8 mouse cellular contexts compared by ENCODE assay signal in the genomic region with DNA sequence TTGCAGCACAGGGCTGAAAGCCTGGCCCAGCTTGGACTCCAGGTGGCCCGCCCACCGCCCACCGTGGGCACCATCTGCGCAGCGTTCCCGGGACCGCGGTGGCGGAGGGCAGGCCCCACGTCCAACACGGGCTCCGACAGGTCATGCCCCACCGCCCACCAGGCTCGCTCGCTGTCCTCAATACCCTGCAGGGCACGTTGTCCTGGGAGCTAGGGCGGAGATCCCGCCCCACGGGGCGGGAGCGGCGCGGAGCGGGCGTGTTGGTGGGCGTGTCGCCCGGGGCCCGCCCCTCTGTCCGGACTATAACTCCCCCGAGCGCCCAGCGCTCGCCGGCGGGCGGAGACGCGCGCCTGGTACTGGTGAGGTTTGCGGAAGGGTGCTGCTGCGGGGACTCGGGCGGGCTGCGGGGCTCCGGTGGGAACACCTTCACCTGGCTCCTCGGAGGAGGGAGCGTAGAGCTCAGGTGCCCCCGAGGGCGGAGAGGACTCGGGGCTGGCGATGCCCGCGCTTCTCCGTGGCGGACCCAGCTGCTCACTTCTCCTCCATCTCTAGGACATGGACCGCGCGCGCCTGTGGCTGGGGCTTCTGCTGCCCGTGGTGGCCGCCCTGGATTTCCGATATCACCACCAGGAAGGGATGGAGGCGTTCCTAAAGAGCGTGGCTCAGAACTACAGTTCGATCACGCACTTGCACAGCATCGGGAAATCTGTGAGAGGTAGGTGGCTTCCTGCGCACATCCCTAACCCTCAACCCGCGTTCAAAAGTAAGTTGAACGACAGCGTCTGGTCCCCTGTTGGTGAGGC. TPM values are rescaled to one million over a fixed set of nuclear protein-coding genes. Genes with fewer than 3 reads are reported as not detected.
A peak's percentile ranks its signal among the peaks of the same experiment; 100 is the strongest.
DNase-seq lines count a peak whose midpoint lies in the region; ATAC-seq and TF ChIP-seq lines count a peak whose summit lies in the region.

Gene Cpm (plus strand): TSS at position 332 of the 803 bp plus-strand sequence.

- peak; percentile 64 to 79 for DNase-seq in urinary bladder, adult 18-20 months (ENCODE audit: low spot score in 2 of 2)
- DNase-seq in urinary bladder, postnatal 10 days (ENCODE audit: low spot score) = no peak
- peak; percentile 86 for DNase-seq in embryonic facial prominence, embryonic 14.5 days (ENCODE audit: low spot score)
- peak; percentile 24 to 35 (median 24) for DNase-seq in liver, embryonic 14.5 days (ENCODE audit: low read depth in 3 of 3, low spot score in 3 of 3)
- peak; percentile 85 for DNase-seq in neural tube, embryonic 10.5 days (ENCODE audit: extremely low spot score, low spot score)

- 0% methylated on average over 40 of the region's 73 CpGs for WGBS in embryonic facial prominence, embryonic 14.5 days
- under 1% methylated on average over 64 of the region's 73 CpGs for WGBS in heart, embryonic 12.5 days
- under 1% methylated on average over 73 of the region's 73 CpGs for WGBS in kidney, embryonic 15.5 days
- under 1% methylated on average over 63 of the region's 73 CpGs for WGBS in liver, embryonic 14.5 days (ENCODE audit: insufficient replicate concordance)
- under 1% methylated on average over 73 of the region's 73 CpGs for WGBS in stomach, embryonic 16.5 days

- peaks cover 41% of the 10 kb centered on the region for H3K27me3 ChIP-seq in embryonic facial prominence, embryonic 14.5 days (replicated peaks; ENCODE audit: control insufficient read depth, insufficient read depth, low read length)
- H3K27me3 ChIP-seq in heart, embryonic 12.5 days (replicated peaks) = peaks cover 51% of the 10 kb centered on the region
- peaks cover 21% of the 10 kb centered on the region for H3K27me3 ChIP-seq in kidney, embryonic 15.5 days
- peaks cover 39% of the 10 kb centered on the region for H3K27me3 ChIP-seq in liver, embryonic 14.5 days (ENCODE audit: control insufficient read depth, insufficient read depth, low read length)
- H3K27me3 ChIP-seq in stomach, embryonic 16.5 days (ENCODE audit: control insufficient read depth, insufficient read depth, low read length) = peaks cover 14% of the 10 kb centered on the region; the same call in 1 of the 2 replicates

- no peak for TF ChIP-seq EP300 in liver, embryonic 14.5 days (IDR thresholded peaks at IDR 0.05; ENCODE audit: low read depth)

- H3K36me3 ChIP-seq in embryonic facial prominence, embryonic 14.5 days (ENCODE audit: control insufficient read depth, insufficient read depth, low read length) = no peaks in the 10 kb centered on the region
- no peaks in the 10 kb centered on the region for H3K36me3 ChIP-seq in heart, embryonic 12.5 days
- no peaks in the 10 kb centered on the region for H3K36me3 ChIP-seq in kidney, embryonic 15.5 days
- H3K36me3 ChIP-seq in liver, embryonic 14.5 days (replicated peaks; ENCODE audit: control insufficient read depth, insufficient read depth, low read depth) = no peaks in the 10 kb centered on the region
- H3K36me3 ChIP-seq in stomach, embryonic 16.5 days (ENCODE audit: control insufficient read depth, insufficient read depth, low read length) = peaks cover 5% of the 10 kb centered on the region

- TF ChIP-seq CTCF in liver, embryonic 14.5 days (IDR thresholded peaks at IDR 0.05; ENCODE audit: low read depth) = no peak

- peak within 1 kb of the TSS; percentile 68 for H3K4me3 ChIP-seq in embryonic facial prominence, embryonic 14.5 days (ENCODE audit: low read depth, low read length)
- H3K4me3 ChIP-seq in heart, embryonic 12.5 days = peak within 1 kb of the TSS; percentile 59
- H3K4me3 ChIP-seq in kidney, embryonic 15.5 days (replicated peaks) = peak within 1 kb of the TSS; percentile 72
- H3K4me3 ChIP-seq in liver, embryonic 14.5 days (ENCODE audit: insufficient read depth in 1 of 2, low read depth in 2 of 2, low read length in 2 of 2) = peak within 1 kb of the TSS; percentile 48 to 52
- H3K4me3 ChIP-seq in stomach, embryonic 16.5 days (replicated peaks; ENCODE audit: low read length) = peak within 1 kb of the TSS; percentile 69

- peak within 1 kb of the TSS; percentile 95 for H3K4me2 ChIP-seq in embryonic facial prominence, embryonic 14.5 days (ENCODE audit: low read depth, low read length)
- peak within 1 kb of the TSS; percentile 97 for H3K4me2 ChIP-seq in heart, embryonic 12.5 days
- peak within 1 kb of the TSS; percentile 81 for H3K4me2 ChIP-seq in kidney, embryonic 15.5 days
- peak within 1 kb of the TSS; percentile 61 for H3K4me2 ChIP-seq in liver, embryonic 14.5 days (ENCODE audit: low read depth)
- H3K4me2 ChIP-seq in stomach, embryonic 16.5 days (ENCODE audit: low read depth, low read length) = peak within 1 kb of the TSS; percentile 96

- ATAC-seq in embryonic facial prominence, embryonic 14.5 days (ENCODE audit: low read depth) = peak; percentile 95
- peak; percentile 92 for ATAC-seq in heart, embryonic 12.5 days (ENCODE audit: insufficient number of reproducible peaks, low FRiP score)
- ATAC-seq in kidney, embryonic 15.5 days (replicated peaks; ENCODE audit: low FRiP score) = peak; percentile 97
- ATAC-seq in liver, embryonic 14.5 days (ENCODE audit: insufficient read depth) = peak; percentile 83
- ATAC-seq in stomach, embryonic 16.5 days (ENCODE audit: insufficient read depth, low FRiP score) = peak; percentile 97

- H3K4me1 ChIP-seq in embryonic facial prominence, embryonic 14.5 days (ENCODE audit: control insufficient read depth, insufficient read depth, low read length) = peaks cover 10% of the 10 kb centered on the region; the same call in 1 of the 2 replicates
- H3K4me1 ChIP-seq in heart, embryonic 12.5 days (replicated peaks) = peaks cover 3% of the 10 kb centered on the region; the same call in 1 of the 2 replicates
- peaks cover 34% of the 10 kb centered on the region for H3K4me1 ChIP-seq in kidney, embryonic 15.5 days
- H3K4me1 ChIP-seq in liver, embryonic 14.5 days (replicated peaks; ENCODE audit: control insufficient read depth in 2 of 2, insufficient read depth in 2 of 2, low read length in 1 of 2) = no peaks in the 10 kb centered on the region
- H3K4me1 ChIP-seq in stomach, embryonic 16.5 days (ENCODE audit: control insufficient read depth, insufficient read depth, low read length) = peaks cover 13% of the 10 kb centered on the region

- H3K27ac ChIP-seq in embryonic facial prominence, embryonic 14.5 days (replicated peaks; ENCODE audit: low read depth, low read length) = no peak within 1 kb of the TSS
- no peak within 1 kb of the TSS for H3K27ac ChIP-seq in heart, embryonic 12.5 days (ENCODE audit: poor library complexity, severe bottlenecking)
- H3K27ac ChIP-seq in kidney, embryonic 15.5 days = peak within 1 kb of the TSS; percentile 1; the same call in 1 of the 2 replicates
- H3K27ac ChIP-seq in liver, embryonic 14.5 days = no peak within 1 kb of the TSS
- H3K27ac ChIP-seq in stomach, embryonic 16.5 days (ENCODE audit: low read length) = no peak within 1 kb of the TSS

- peak within 1 kb of the TSS; percentile 61 for H3K9ac ChIP-seq in embryonic facial prominence, embryonic 14.5 days (ENCODE audit: low read depth, low read length)
- peak within 1 kb of the TSS; percentile 55 for H3K9ac ChIP-seq in heart, embryonic 12.5 days
- peak within 1 kb of the TSS; percentile 34 for H3K9ac ChIP-seq in kidney, embryonic 15.5 days
- no peak within 1 kb of the TSS for H3K9ac ChIP-seq in liver, embryonic 14.5 days (replicated peaks)
- peak within 1 kb of the TSS; percentile 79 for H3K9ac ChIP-seq in stomach, embryonic 16.5 days (ENCODE audit: low read length)

- no peaks in the 10 kb centered on the region for H3K9me3 ChIP-seq in embryonic facial prominence, embryonic 14.5 days (ENCODE audit: control insufficient read depth, low read length)
- no peaks in the 10 kb centered on the region for H3K9me3 ChIP-seq in heart, embryonic 12.5 days (replicated peaks)
- H3K9me3 ChIP-seq in kidney, embryonic 15.5 days (replicated peaks) = no peaks in the 10 kb centered on the region
- H3K9me3 ChIP-seq in liver, embryonic 14.5 days (ENCODE audit: control insufficient read depth, low read length) = no peaks in the 10 kb centered on the region
- no peaks in the 10 kb centered on the region for H3K9me3 ChIP-seq in stomach, embryonic 16.5 days (replicated peaks; ENCODE audit: control insufficient read depth, low read length)

RNA-seq across cellular contexts. Expression of gene Cpm, which starts in this region (rescaled TPM):
- polyA plus RNA-seq in embryonic facial prominence, embryonic 14.5 days (2014; fragmentation: Nextera tagmentation; extraction: Ambion mirVana) = 37.6 and 43.6 TPM in 2 replicates
- 1.5 and 2.5 TPM in 2 replicates for polyA plus RNA-seq in heart, embryonic 12.5 days (2016; fragmentation: Nextera tagmentation; extraction: Ambion mirVana)
- 31.3 and 31.5 TPM in 2 replicates for polyA plus RNA-seq in kidney, embryonic 15.5 days (2015; fragmentation: Nextera tagmentation; extraction: Ambion mirVana)
- polyA plus RNA-seq in liver, embryonic 14.5 days (2012; rRNA removed) = 3.9 and 4.0 TPM in 2 replicates
- 9.1 and 12.1 TPM in 2 replicates for polyA plus RNA-seq in liver, embryonic 14.5 days (2014; fragmentation: Nextera tagmentation; extraction: Ambion mirVana)
- 74.0 and 88.1 TPM in 2 replicates for polyA plus RNA-seq in stomach, embryonic 16.5 days (2015; fragmentation: Nextera tagmentation; extraction: Ambion mirVana)
